Mouse (Mus musculus): Measurements from ENCODE around the gene Brpf1.

The Brpf1 gene

DNA sequence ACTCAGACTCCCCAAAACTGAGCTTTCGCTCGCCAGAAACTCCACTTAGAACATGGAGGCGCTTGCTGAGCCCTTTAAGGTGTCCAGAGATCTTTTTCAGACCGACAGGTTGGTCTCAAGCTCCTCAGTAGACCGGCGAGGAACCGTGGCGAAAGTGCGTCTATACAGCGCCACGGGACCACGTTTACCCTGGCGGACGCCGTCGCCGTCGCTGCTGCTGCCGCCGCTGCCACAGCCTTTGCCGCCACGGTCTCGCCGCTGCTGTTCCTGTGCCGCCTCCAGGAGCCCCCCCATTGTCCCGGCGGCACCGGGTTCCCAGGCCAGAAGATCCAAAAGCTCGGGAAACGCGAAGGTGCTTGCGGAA lies at the start of gene Brpf1:
Gene Brpf1 (plus strand): TSS at position 152 of the 364 bp plus-strand sequence.
- DNase-seq (ENCODE audit: low spot score), result no peak

DNA sequence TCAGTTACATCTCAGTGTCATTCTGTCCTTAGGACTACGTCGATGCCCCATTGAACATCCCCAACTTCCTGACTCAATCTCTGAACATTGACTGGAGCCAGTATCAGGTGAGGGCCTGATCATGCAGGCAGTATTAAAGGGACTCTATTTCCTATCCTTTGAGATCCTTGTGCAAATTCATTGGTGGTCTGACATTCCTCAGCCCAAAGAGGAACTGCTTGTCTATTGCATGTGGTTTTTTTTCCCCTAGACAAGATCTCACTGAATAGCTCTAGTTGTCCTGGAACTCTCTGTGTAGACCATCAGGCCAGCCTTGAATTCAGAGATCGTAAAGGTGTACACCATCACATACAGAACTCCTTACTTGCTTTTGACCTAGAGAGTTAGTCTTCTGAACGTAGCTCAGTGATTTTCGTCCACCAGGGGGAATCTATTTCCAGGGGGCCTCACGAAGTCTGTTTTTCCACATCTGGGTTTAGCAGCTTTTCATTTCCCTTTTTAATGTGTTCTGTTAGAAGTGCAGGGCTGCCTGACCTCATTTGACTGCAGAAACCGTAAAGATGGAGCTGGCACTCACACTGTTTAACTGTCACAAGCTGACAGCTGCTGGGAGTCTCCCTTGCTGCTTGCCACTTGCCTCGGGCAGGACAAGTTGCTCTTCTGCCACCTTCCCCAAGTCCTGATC lies 45.6 kb upstream of the Brpf1 start:
- no peak for DNase-seq (ENCODE audit: low spot score)

DNA sequence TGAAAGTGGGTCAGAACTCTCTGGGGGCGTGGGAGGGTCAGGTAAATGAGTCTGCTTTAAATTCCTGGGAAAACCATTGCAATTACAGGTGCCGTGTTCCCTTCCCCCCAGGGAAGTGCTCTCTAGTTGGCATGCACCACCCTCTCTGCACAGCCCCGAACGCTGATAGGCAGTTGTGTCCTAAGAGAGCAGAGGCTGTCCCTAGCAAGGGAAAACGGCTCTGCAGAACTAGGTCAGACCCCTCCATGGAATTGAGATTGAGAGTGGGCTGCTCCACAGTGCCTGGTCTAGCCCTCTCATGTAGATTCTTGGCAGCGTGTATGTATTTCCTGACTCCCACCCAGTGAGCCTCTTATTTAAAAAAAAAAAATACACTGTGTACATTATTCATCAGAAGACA lies 43.4 kb upstream of the Brpf1 start:
- DNase-seq (ENCODE audit: low spot score), result no peak

DNA sequence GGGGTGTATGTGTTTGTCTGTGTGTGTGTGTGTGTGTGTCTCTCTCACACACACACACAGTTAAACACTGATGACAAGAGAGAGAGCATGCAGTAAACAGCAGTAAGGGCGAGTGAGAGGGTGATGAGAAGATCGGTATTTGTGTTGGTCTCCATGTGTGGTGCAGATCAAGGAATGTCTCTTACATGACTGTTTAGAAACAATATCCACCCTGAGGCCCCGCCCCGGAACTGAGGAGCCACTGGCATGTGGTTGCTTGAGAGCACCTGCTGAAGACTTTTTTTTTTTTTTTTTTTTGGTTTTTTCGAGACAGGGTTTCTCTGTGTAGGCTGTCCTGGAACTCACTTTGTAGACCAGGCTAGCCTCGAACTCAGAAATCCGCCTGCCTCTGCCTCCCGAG lies 42.5 kb upstream of the Brpf1 start:
- no peak for DNase-seq (ENCODE audit: low spot score)

DNA sequence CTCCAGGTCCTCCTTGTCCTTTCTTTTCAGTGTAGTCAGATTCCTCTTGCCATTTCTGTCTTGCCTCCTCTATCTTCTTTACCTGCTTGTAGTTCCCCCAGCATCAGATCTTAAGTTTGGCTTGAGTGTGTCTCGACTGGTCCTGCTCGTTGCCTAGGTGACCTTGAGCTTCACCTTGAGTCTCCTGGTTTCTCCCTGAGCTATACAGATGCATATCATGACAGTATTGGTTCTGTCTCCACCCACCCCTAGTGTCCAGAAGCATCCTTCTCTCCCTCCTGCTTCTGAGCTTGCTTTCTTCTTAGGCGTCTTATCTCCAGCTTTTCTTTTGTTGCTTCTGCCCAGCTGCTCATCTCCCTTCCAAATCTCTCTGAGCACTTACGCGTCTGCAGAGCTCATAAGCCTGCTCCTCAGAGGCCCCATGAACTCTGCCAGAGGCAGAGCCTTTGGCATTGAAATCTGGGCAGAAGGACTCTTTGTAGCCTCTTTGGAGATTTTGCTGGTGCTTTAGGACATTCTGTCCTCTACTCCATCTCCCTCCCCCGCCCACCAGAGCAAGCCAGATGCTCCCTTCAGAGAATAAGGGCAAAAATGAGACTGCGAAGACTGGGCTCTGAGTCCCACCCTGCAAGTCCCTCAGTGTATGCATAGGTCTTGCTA lies 39.8 kb upstream of the Brpf1 start:
- DNase-seq (ENCODE audit: low spot score), result peak; percentile 22

DNA sequence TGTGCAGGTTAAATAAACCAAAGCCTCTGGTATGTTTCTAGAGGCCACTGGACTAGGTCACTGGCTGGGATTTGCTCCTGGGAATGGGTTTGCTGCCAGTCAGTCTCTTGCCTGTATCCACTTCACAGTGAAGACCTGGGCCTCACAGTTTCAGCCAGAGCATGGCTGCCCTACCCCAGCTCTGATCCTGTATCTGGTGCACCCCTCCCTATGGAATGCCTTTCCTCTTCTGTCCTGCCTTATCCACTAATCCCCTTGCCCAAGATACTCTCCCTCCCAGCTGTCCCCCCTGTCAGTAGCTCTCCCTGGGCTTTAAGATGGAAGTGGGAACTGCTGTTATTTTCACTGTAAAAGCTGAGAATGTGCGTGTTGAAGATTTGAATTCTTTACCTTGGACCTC lies 38.9 kb upstream of the Brpf1 start:
- DNase-seq (ENCODE audit: low spot score), result no peak

DNA sequence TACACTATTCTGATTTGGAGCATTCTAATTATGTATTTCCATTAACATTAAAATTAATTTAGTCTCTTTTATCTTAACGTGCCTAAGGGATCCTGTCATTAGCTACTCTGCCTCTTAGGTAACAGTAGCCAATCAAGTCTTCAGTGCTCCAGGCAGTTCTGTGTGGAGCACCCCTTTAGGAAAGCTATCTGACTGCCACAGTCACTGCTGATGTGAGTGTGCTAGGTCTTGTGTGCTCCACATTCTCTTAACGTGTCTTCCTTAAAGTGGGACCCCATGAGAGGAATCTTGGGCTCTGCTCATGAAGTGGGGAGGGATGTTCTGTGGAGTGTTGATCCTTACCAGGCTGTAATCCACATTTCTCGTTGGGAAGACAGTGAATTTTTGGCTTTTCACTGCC lies 34.6 kb upstream of the Brpf1 start:
- no peak for DNase-seq (ENCODE audit: low spot score)

DNA sequence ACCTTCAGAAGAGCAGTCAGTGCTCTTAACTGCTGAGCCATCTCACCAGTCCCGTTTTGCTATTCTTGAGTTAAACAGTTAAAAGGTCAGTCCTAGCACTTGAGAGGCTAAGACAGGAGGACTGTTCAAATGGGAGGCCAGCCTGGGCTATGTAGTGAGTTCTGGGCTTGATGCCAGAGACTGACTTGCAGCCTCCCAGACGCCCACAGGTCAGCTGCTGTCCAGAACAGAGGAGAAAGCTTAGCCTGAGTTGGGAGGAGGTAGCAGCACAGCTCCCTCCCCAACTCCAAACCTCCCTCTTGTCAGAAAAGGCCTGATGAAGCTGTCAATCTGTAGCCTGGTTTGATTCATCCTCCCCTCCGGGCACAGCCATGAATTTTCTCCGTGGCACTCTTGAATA lies 30.1 kb upstream of the Brpf1 start:
- DNase-seq (ENCODE audit: low spot score), result no peak

DNA sequence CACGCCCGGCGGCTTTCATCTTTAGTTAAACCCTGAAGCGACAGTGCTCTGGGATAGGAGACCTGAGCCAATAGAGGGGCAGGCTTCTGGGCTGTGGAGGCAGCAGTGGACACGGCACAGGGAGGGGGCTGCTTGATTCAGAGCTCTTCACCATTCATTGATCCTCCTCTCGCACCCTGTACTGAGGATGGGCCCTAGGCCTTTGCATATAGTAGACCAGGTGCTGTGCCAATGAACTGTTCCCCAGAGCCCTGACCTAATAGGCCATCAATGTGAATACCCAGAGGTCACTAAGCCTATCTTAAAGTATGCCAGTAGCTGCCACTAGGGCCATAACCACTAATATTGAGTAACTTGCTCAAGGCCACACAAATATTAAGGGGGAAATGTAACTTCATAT lies 25.3 kb upstream of the Brpf1 start:
- DNase-seq (ENCODE audit: low spot score), result no peak

DNA sequence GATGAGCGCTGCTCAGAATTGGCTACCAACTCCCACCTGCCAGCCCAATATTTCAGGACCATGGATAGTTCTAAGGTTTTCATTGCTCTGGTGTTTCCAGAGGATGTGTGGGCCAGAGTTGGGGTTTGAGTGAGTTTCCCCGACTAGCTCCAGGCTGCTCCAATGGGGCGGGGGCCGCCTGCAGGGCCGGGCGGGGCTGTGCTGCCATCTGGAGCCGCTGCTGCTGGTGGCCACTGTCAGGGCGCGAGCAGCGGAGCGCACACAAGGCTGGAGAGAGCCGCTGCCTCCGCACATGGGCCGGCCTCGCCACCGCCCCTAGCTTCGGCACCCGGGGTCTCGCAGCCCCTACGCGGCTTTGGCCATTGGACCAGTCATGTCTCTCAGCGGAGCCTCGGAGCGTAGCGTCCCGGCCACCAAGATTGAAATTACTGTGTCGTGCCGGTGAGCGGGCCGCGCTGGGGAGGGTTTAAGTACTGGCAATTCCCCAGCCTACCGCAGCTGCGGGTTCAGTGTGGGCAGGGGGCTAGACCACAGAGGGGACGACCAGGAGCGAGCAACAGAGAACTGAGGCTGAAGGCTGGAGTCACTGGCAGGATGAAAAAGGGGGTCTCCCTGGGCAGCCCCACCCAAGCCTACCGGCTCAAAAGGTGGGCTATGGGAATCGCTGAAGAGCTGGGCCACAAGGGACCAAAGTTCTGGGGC lies 24.7 kb upstream of the Brpf1 start, which contains the start of gene Cpne9:
Gene Cpne9 (plus strand): TSS at position 207 of the 702 bp plus-strand sequence.
- DNase-seq (ENCODE audit: low spot score), result no peak

DNA sequence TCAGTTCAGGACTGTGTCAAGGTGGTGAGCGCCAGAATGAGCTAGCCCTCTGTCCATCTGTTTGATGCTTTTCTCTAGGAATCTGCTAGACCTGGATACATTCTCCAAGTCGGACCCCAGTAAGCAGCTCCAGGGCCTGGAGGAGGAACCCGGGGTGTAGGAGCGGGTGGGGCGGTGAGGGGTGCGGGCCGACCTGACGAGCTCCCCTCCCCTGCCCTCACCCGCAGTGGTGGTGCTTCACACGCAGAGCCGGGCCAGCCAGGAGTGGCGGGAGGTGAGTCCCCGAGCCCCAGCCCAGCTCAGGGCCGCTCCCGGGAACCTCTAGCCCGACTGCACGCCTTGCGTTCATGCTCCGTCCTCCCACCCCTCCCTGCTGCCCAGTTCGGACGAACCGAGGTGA lies 24.0 kb upstream of the Brpf1 start:
- no peak for DNase-seq (ENCODE audit: low spot score)

DNA sequence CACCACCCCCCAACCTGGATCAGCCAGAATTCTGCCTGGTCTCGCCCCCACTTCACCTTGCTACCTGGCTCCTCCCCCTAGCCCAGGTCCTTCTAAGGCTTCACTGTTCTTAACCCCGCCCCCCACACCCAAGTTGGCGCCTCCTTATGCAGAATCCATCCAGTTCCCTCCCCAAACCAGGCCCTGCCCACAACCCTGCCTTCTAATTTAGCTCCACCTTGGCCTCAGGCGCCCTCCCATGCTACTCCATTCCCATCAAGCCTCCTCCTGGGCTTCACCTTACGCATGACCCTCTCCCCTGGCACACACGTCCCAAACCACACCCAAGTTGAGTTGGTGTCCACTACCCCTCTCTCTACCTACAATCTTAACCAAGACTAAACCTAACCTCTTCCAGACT lies 23.4 kb upstream of the Brpf1 start:
- DNase-seq (ENCODE audit: low spot score), result no peak

DNA sequence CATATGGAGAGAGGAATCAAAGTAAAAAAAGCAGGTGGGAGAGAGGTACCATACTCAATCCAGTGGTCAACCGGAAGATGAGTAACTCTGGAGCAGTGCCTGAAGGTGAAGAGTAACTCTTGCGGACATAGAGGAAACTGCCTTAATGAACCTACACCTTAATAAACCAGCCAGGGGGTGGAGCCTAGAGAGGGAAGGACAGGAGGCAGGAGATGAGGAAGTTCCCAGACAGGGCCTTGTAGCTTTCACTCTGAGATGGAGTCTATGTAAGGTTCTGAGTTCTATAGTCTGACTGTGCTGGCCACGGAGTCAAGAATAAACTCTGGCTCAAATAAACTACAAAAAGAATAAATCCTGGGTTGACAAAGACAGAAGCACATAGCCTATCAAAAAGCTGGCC lies 22.0 kb upstream of the Brpf1 start:
- DNase-seq (ENCODE audit: low spot score), result no peak

DNA sequence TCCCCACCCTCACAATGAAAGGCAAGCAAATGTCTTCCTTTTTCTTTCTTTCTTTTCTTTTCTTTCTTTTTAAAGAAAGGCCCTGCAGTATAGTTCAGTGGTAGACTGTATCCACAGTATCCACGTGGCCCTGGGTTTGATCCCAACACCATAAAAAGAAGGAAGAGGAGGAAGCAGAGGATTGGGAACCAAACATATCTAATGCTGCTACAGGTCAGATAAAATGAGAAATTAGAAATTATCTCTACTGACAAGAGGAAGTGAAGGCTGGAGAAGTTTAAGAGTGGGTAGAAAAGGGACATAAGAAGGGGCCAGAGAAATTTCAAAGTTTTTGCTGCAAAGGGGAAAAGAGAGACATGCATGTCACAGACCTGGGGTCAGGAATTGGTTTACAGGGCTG lies 20.6 kb upstream of the Brpf1 start:
- DNase-seq (ENCODE audit: low spot score), result no peak

DNA sequence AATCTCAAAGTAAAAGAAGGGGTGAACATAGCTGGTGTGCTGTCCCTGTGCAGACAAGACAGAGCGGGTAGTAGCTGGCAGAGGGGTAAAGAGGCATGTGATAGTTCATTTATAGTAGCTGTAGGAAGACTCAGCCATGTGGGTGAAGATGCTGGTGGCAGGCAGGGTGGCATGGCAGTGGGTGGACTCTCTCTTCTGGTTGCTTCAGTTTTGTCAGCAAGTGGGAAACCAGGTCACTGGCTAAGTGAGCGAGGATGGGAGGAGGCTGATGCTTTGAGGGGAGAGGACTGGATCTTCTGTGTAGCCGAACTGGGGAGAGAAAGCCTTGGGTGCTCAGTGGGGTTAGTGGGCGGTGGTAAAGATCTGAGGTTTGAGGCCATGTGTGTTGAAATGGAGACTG lies 19.7 kb upstream of the Brpf1 start:
- no peak for DNase-seq (ENCODE audit: low spot score)

DNA sequence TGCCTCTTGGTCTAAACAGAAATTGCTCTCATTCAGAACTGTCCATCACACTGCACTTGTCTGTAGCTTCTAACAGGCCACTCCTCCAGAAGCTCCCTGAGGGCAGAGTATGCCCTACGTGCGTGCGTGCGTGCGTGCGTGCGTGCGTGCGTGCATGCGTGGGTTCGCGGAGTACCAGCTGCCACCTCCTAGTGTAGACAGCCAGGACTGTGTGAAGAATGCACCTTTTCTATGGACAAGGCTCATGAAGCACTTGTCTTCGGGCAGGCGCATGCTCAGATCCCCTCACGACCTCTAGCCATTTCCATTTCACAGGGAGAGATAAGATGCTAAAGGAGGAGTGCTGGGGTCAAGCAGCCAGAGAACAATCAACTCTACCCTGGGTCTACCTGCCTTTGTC lies 17.6 kb upstream of the Brpf1 start:
- no peak for DNase-seq (ENCODE audit: low spot score)

DNA sequence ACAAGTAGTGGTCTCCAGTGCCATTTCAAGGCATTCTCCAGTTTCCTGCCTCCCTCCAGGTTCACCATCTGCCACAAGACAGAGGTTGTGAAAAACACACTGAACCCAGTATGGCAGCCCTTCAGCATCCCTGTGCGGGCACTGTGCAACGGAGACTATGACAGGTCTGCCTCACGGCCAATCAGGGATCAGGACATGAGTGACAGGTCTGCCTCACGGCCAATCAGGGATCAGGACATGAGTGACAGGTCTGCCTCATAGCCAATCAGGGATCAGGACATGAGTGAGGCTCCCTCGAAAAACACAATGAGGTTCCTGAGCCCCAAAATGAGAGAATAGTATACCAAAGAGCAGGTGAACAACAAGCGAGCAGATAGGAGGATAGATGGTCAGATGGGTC lies 16.6 kb upstream of the Brpf1 start:
- no peak for DNase-seq (ENCODE audit: low spot score)

DNA sequence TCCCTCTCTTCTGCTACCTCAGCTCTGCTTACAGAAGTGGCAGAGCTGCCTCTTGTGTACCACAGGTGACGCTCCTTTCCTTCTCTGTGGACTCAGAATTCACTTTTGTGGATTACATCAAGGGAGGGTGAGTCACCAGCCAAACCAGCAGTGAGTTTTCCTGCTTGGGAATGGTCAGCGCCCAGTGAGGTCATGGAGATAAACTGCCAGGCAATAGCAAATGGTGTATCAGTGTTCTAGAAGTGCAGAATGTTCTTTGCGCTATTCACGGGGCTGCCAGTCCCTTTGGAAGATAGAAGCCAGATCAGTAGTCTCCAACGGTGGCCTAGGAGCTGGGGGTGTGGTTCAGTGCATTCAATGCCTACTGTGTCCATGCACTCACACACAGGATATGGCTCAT lies 14.0 kb upstream of the Brpf1 start:
- no peak for DNase-seq (ENCODE audit: low spot score)

DNA sequence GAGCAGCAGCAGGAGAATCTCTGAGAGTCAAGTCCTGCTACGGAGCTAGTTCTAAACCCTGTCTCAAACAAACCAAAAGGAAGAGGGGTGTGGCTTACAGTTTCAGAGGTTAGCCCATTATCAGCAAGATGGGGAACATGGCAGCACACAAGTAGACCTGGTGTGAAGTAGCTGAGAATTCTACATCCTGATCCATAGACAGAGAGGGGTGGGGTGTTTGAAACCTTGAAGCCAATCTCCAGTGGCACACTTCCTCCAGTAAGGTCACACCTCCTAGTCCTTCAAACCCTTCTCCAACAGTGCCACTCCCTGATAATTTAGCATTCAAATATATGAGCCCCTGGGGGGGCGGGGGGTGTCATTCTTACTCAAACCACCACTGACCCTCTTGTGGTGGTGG lies 10.9 kb upstream of the Brpf1 start:
- no peak for DNase-seq (ENCODE audit: low spot score)

DNA sequence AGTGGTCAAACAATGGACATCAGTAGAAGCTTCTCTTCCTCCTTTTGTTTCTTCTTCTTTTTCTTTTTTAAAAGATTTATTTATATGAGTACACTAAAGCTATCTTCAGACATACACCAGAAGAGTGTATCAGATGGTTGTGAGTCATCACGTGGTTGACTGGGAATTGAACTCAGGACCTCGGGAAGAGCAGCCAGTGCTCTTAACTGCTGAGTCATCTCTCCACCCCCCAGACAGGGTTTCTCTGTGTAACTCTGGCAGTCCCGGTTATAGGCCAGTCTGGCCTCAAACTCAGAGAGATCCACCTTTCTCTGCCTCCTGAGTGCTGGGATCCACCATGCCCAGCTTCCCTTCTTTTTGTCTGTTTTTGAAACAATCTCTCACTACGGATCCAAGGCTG lies 10.3 kb upstream of the Brpf1 start:
- DNase-seq (ENCODE audit: low spot score), result no peak

DNA sequence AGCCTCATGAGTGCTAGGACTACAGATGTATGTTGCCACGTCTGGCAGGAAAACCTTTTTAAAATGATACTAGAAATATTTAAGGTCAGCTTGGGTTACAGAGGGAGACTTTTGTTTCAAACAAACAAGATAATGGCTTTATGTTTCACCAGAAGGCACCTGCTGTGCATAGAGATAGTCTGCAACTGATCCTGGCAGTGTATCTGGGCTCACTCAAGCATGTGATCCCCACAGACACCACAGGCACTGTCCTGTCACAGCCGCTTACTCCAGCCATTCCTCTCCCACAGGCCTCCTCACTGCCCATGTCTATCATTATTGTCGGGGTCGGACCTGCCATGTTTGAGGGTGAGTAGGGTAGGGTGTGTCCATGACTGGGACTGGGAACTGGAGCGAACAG lies 5.6 kb upstream of the Brpf1 start:
- DNase-seq (ENCODE audit: low spot score), result no peak

DNA sequence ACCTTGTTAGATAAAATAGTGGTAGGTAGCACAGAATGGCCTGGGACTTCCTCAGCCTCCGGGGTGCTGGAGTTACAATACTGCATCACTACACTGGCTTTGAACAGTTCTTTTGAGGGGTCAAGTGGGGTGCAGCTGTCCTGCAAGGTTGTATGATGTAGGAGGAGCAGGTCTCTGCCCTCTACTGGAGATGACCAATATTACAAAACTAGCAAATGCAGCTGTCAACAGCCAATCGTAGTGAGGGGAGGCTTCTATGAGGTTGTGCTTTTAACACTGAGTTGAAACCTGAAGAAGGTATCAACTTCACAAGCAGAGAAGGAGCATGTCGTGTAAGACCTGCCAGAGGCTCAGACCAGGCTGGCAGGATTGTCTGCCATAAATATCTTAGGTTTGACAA lies 4.7 kb upstream of the Brpf1 start:
- no peak for DNase-seq (ENCODE audit: low spot score)

DNA sequence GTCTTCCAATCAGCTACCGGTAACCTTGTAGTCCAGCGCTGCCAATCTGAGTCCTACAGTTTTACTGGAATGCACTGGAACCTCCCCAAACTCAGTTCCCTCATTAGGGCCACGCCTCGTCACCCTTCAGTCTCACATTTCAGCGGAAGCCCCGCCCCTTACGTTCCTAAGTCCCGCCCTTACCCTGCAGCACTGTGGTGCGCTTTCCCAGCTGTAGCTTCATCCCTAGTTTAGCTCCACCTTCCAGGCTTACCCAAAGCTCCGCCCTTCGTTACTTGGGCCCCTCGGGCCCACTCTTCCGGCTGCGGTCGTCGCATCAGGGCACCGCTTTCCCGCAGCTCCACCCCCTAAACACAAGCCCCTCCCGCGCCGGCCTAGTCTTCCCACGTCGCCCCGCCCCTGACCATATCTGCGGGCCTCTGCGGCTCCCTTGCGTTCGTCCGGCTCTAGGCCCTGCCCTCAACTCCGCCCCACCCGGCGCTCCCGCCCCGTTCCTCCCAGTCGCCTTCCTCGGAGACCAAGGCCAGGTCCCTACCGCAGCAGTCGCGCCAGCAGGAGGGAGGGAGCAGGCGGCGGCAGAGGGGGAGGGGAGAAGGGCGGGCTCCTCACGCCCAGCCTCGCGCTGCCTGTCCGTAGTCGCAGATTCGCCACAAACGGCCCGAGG lies 483 bp upstream of the Brpf1 start:
- peak; percentile 99 for DNase-seq (ENCODE audit: low spot score)

Measured in testis, postnatal 14 days (tissue).